Mouse (Mus musculus) B cell, adult 2 months (primary cell): ENCODE data around the gene Vps37d.

Experiments used
- DNase-seq, 2 experiments: peaks; one replicate each; pipeline ENCODE4 v3.0.0; 2022

Vps37d gene

GRCm38 (mm10) chr5:135077564-135078481 is at the start of gene Vps37d:
Gene Vps37d, minus strand, starts transcription at chr5:135078266.
- DNase-seq: peak; percentile 95 to 96

GRCm38 (mm10) chr5:135127669-135128068 is 49.6 kb upstream of the Vps37d start:
- DNase-seq: no peak

- no peak for DNase-seq
Measured at GRCm38 (mm10) chr5:135126121-135126520, 48.1 kb upstream of the Vps37d start.

- no peak for DNase-seq
Measured at GRCm38 (mm10) chr5:135120753-135121152, 42.7 kb upstream of the Vps37d start.

- peak; percentile 74 to 77 for DNase-seq
Measured at GRCm38 (mm10) chr5:135118589-135119081, 40.6 kb upstream of the Vps37d start.

- DNase-seq: no peak
Measured at GRCm38 (mm10) chr5:135115241-135115640, 37.2 kb upstream of the Vps37d start.

GRCm38 (mm10) chr5:135113782-135114181 is 35.7 kb upstream of the Vps37d start:
- no peak for DNase-seq

GRCm38 (mm10) chr5:135109976-135110375 is 31.9 kb upstream of the Vps37d start:
- peak in 1 of 2 experiments; percentile 16 for DNase-seq

- DNase-seq: no peak
Measured at GRCm38 (mm10) chr5:135109426-135109825, 31.4 kb upstream of the Vps37d start.

- DNase-seq: no peak
Measured at GRCm38 (mm10) chr5:135109017-135109416, 31.0 kb upstream of the Vps37d start.

- peak; percentile 53 to 59 for DNase-seq
Measured at GRCm38 (mm10) chr5:135107521-135108501, 29.7 kb upstream of the Vps37d start.

- peak; percentile 75 to 78 for DNase-seq
Measured at GRCm38 (mm10) chr5:135106758-135107256, 28.7 kb upstream of the Vps37d start.

- peak; percentile 43 to 52 for DNase-seq
Measured at GRCm38 (mm10) chr5:135103999-135104660, 26.1 kb upstream of the Vps37d start.

- DNase-seq: no peak
Measured at GRCm38 (mm10) chr5:135100981-135101380, 22.9 kb upstream of the Vps37d start.

- no peak for DNase-seq
Measured at GRCm38 (mm10) chr5:135089653-135090052, 11.6 kb upstream of the Vps37d start, which contains the start of gene Mlxipl. Gene Mlxipl, plus strand, starts transcription at chr5:135089890.

- no peak for DNase-seq
Measured at GRCm38 (mm10) chr5:135086871-135087270, 8.8 kb upstream of the Vps37d start.

- no peak for DNase-seq
Measured at GRCm38 (mm10) chr5:135080539-135080938, 2.5 kb upstream of the Vps37d start.

GRCm38 (mm10) chr5:135079578-135079977 is 1.5 kb upstream of the Vps37d start:
- no peak for DNase-seq

GRCm38 (mm10) chr5:135078482-135078810 is 380 bp upstream of the Vps37d start:
- no peak for DNase-seq

- no peak for DNase-seq
Measured at GRCm38 (mm10) chr5:135076931-135077505, 1.0 kb downstream of the Vps37d start.

GRCm38 (mm10) chr5:135076368-135076767 is 1.7 kb downstream of the Vps37d start:
- DNase-seq: no peak

- DNase-seq: no peak
Measured at GRCm38 (mm10) chr5:135075655-135076054, 2.4 kb downstream of the Vps37d start.
